Mouse (Mus musculus): ENCODE measurements around the gene Gm28043. TPM values are rescaled to one million over a fixed set of nuclear protein-coding genes. Genes with fewer than 3 reads are reported as not detected.

Gene Gm28043
- polyA plus RNA-seq, 1 experiment = 1.0 TPM

DNA sequence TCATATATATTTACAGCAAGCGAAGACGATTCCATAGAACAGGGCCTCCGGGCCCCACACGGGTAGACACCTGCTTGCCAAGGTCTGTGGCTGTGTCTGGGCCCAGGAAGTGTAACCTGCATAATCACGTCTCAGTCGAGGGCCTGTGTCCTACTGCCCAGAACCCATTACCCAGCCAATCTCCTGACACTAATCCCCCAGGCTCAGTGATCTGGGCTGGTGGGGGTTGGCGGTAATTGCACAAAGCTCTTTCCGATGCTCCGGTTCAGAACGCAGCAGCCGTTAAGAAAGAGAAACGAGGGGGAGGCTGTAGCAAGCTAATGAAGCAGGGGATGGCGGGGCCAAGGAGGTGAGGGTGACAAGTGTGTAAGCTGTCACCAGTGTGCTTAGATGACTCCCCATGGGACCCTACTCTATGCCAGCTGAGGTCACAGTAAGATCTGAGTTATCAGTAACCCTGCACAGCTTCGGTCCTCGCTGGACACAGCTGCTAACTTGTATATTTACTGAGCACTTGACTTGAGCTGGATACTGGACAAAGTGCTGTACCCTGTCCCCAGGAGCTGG lies 121.9 kb downstream of the Gm28043 start:
- Histone ChIP-seq H3K4me3 (no peak overlapping the region), H3K27me3 (ENCODE audit: control insufficient read depth, insufficient read depth, insufficient read length) (peaks cover 16% of the 10 kb centered on the region), H3K4me2 (ENCODE audit: low read depth) (no peak overlapping the region), H3K79me2 (ENCODE audit: control insufficient read depth, insufficient read depth) (no peaks in the 10 kb centered on the region), H3ac (ENCODE audit: control insufficient read depth, insufficient read length) (no peak overlapping the region), H3K36me3 (ENCODE audit: control insufficient read depth, insufficient read depth) (no peaks in the 10 kb centered on the region)
- TF ChIP-seq POLR2A (IDR thresholded peaks at IDR 0.05; ENCODE audit: insufficient read length, low read depth) (no peak), MYOD1 (IDR thresholded peaks at IDR 0.05; ENCODE audit: control insufficient read depth in 1 of 3, insufficient read length in 2 of 3, low read depth in 2 of 3) (no peak), CEBPB (IDR thresholded peaks at IDR 0.05; ENCODE audit: insufficient read depth, poor library complexity, severe bottlenecking) (no peak), REST (IDR thresholded peaks at IDR 0.05; ENCODE audit: insufficient read depth, insufficient read length) (no peak), SRF (IDR thresholded peaks at IDR 0.05; ENCODE audit: control insufficient read depth, insufficient read length, low read depth) (no peak), E2F4 (IDR thresholded peaks at IDR 0.05; ENCODE audit: insufficient read depth) (no peak), MYOG (IDR thresholded peaks at IDR 0.05; ENCODE audit: control insufficient read depth in 1 of 3, insufficient read depth in 1 of 3, insufficient read length in 2 of 3, low read depth in 2 of 3) (no peak), MAX (IDR thresholded peaks at IDR 0.05; ENCODE audit: low read depth) (no peak), USF1 (IDR thresholded peaks at IDR 0.05; ENCODE audit: low read depth) (no peak), TCF12 (IDR thresholded peaks at IDR 0.05; ENCODE audit: insufficient read depth, poor library complexity, severe bottlenecking) (no peak), TCF3 (IDR thresholded peaks at IDR 0.05; ENCODE audit: insufficient read length, low read depth) (no peak), POLR2AphosphoS2 (IDR thresholded peaks at IDR 0.05; ENCODE audit: insufficient read length, low read depth) (no peak)

DNA sequence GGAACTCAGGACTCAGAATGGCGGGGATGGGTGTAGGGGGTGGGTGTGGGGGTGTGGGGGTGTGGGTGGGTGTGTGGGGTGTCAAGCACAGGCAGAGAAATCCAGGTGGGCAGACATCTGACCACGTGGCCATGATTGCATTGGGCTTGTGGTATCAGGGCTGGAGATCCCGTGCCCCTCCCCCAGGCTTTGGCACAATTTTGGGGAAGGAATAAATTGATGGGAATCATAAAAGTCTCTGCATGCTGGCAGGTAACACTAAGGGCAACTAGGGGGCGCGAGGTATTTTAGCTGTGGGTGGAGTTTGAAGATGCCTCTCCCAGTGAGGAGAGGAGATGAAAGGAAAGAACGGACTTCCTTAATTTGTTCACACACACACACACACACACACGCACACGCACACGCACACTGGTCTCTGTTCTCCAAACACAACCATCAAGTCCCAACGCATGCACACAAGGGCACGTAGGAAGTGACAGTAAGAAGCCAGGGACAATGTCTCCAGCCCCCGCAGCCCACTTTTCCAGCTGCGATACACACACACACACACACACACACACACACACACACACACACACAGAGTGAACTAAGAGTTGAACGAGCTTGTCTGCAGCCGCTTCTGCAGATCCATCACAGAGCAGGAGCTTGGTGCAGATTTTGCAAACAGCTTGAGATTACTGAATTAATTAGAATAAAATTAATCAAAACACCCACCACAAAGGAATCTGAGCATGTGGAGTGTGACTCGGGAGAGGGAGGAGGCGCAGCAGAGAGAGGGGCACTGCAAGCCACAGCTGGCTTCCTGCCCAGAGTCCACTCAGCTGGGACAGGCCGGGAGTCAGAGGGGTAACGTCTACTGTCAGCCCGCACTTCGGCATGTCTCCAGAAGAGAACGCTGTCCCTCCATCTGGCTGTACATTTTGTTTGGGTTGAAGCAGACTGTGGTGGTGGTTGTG lies 123.5 kb downstream of the Gm28043 start:
- no peaks in the 10 kb centered on the region for H3K36me3 ChIP-seq (ENCODE audit: control insufficient read depth, insufficient read depth)
- no peak for TF ChIP-seq MAX (IDR thresholded peaks at IDR 0.05; ENCODE audit: low read depth)
- TF ChIP-seq MYOD1 (IDR thresholded peaks at IDR 0.05; ENCODE audit: control insufficient read depth in 1 of 3, insufficient read length in 2 of 3, low read depth in 2 of 3) = no peak
- TF ChIP-seq E2F4 (IDR thresholded peaks at IDR 0.05; ENCODE audit: insufficient read depth) = no peak
- no peak for TF ChIP-seq SRF (IDR thresholded peaks at IDR 0.05; ENCODE audit: control insufficient read depth, insufficient read length, low read depth)
- no peak for TF ChIP-seq REST (IDR thresholded peaks at IDR 0.05; ENCODE audit: insufficient read depth, insufficient read length)
- no peak overlapping the region for H3ac ChIP-seq (ENCODE audit: control insufficient read depth, insufficient read length)
- no peak overlapping the region for H3K4me2 ChIP-seq (ENCODE audit: low read depth)
- H3K4me3 ChIP-seq = no peak overlapping the region
- H3K79me2 ChIP-seq (ENCODE audit: control insufficient read depth, insufficient read depth) = no peaks in the 10 kb centered on the region
- peaks cover 30% of the 10 kb centered on the region for H3K27me3 ChIP-seq (ENCODE audit: control insufficient read depth, insufficient read depth, insufficient read length)

DNA sequence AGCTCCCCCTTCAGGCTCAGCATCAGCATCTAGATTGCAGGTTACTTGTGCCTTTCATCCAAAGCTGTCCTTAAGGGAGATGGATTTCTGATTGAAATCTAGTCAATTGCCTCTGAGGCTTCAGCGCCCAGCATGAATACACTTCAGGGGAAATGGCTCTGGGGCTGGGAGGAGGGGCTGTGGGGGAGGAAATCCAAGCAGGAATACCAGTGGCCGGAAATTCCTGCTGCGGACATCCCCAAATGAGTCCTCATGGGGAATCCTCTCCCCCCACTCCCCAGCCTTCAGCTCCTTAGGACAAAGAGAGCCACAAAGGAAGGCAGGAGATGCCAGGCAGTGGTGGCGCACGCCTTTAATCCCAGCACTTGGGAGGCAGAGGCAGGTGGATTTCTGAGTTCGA lies 132.8 kb downstream of the Gm28043 start:
- H3K27me3 ChIP-seq (ENCODE audit: control insufficient read depth, insufficient read depth, insufficient read length) = peaks cover 64% of the 10 kb centered on the region
- H3K4me3 ChIP-seq = no peak overlapping the region
- no peak overlapping the region for H3K4me2 ChIP-seq (ENCODE audit: low read depth)
- H3K79me2 ChIP-seq (ENCODE audit: control insufficient read depth, insufficient read depth) = no peaks in the 10 kb centered on the region
- no peaks in the 10 kb centered on the region for H3K36me3 ChIP-seq (ENCODE audit: control insufficient read depth, insufficient read depth)
- no peak for TF ChIP-seq MAX (IDR thresholded peaks at IDR 0.05; ENCODE audit: low read depth)
- no peak for TF ChIP-seq CEBPB (IDR thresholded peaks at IDR 0.05; ENCODE audit: insufficient read depth, poor library complexity, severe bottlenecking)
- TF ChIP-seq MYOG (IDR thresholded peaks at IDR 0.05; ENCODE audit: control insufficient read depth in 1 of 3, insufficient read depth in 1 of 3, insufficient read length in 2 of 3, low read depth in 2 of 3) = no peak
- TF ChIP-seq POLR2AphosphoS2 (IDR thresholded peaks at IDR 0.05; ENCODE audit: insufficient read length, low read depth) = no peak
- TF ChIP-seq SRF (IDR thresholded peaks at IDR 0.05; ENCODE audit: control insufficient read depth, insufficient read length, low read depth) = no peak
- no peak for TF ChIP-seq E2F4 (IDR thresholded peaks at IDR 0.05; ENCODE audit: insufficient read depth)
- no peak for TF ChIP-seq REST (IDR thresholded peaks at IDR 0.05; ENCODE audit: insufficient read depth, insufficient read length)
- no peak for TF ChIP-seq MYOD1 (IDR thresholded peaks at IDR 0.05; ENCODE audit: control insufficient read depth in 1 of 3, insufficient read length in 2 of 3, low read depth in 2 of 3)
- no peak for TF ChIP-seq USF1 (IDR thresholded peaks at IDR 0.05; ENCODE audit: low read depth)
- TF ChIP-seq TCF3 (IDR thresholded peaks at IDR 0.05; ENCODE audit: insufficient read length, low read depth) = no peak
- no peak for TF ChIP-seq TCF12 (IDR thresholded peaks at IDR 0.05; ENCODE audit: insufficient read depth, poor library complexity, severe bottlenecking)
- TF ChIP-seq POLR2A (IDR thresholded peaks at IDR 0.05; ENCODE audit: insufficient read length, low read depth) = no peak
- no peak overlapping the region for H3ac ChIP-seq (ENCODE audit: control insufficient read depth, insufficient read length)

Other genes with a start within 250 kb of the Gm28043 start
- 16.3 TPM for gene Pim1, start 124.1 kb upstream of the Gm28043 start, polyA plus RNA-seq (2012; fragmentation: generic; extraction: Trizol)
- gene Gm17657, start 65.2 kb upstream of the Gm28043 start, polyA plus RNA-seq (2012; fragmentation: generic; extraction: Trizol) = not detected
- 9.0 TPM for gene Tbc1d22b, start 65.1 kb upstream of the Gm28043 start, polyA plus RNA-seq (2012; fragmentation: generic; extraction: Trizol)
- not detected for gene Tmem217, start 62.5 kb upstream of the Gm28043 start, polyA plus RNA-seq (2012; fragmentation: generic; extraction: Trizol)
- 20.9 TPM for gene Rnf8, start 86 bp upstream of the Gm28043 start, polyA plus RNA-seq (2012; fragmentation: generic; extraction: Trizol)
- gene Cmtr1, start 45.7 kb downstream of the Gm28043 start, polyA plus RNA-seq (2012; fragmentation: generic; extraction: Trizol) = 55.7 TPM
- gene Ccdc167, start 102.2 kb downstream of the Gm28043 start, polyA plus RNA-seq (2012; fragmentation: generic; extraction: Trizol) = 6.0 TPM